Mouse (Mus musculus) lung, embryonic 14.5 days (tissue): ENCODE results near the gene Mrpl53. TPM values are rescaled to one million over a fixed set of nuclear protein-coding genes. Genes with fewer than 3 reads are reported as not detected.

Experiments
- ATAC-seq: fragments of 200-750 bp; cut with Nextera tagmentation; 2 replicates; pipeline ENCODE4 v1.8.0; 2017; ENCODE audit warnings: mild to moderate bottlenecking, moderate TSS enrichment, moderate library complexity; ENCODE audit not compliant: insufficient read depth
- DNase-seq: peaks from one replicate; pipeline ENCODE4 v3.0.0-alpha.2; 2015
- H3K27ac ChIP-seq: fragments of 300-500 bp; sonication (generic); 2 replicates; pipeline ENCODE4 v1.5.1; 2014; ENCODE audit warnings: low read depth, mild to moderate bottlenecking, moderate library complexity
- H3K27me3 ChIP-seq: fragments of 300-500 bp; sonication (generic); 2 replicates; pipeline ENCODE4 v1.6.1; 2014; ENCODE audit warnings: low read length, control low read depth; ENCODE audit not compliant: insufficient read depth
- H3K36me3 ChIP-seq: fragments of 300-500 bp; sonication (generic); 2 replicates; pipeline ENCODE4 v1.6.1; 2014; ENCODE audit warnings: control low read depth; ENCODE audit not compliant: insufficient read depth
- H3K4me1 ChIP-seq: fragments of 300-500 bp; sonication (generic); 2 replicates; pipeline ENCODE4 v1.6.1; 2014; ENCODE audit warnings: antibody characterized with exemption, control low read depth; ENCODE audit not compliant: insufficient read depth
- H3K4me2 ChIP-seq: fragments of 300-500 bp; sonication (generic); 2 replicates; pipeline ENCODE4 v1.6.1; 2014; ENCODE audit warnings: mild to moderate bottlenecking
- H3K4me3 ChIP-seq: fragments of 300-500 bp; sonication (generic); 2 replicates; pipeline ENCODE4 v1.5.1; 2014; ENCODE audit warnings: low read depth, low read length
- H3K9ac ChIP-seq: fragments of 300-500 bp; sonication (generic); 2 replicates; pipeline ENCODE4 v1.6.1; 2014
- H3K9me3 ChIP-seq: fragments of 300-500 bp; sonication (generic); 2 replicates; pipeline ENCODE4 v1.6.1; 2016; ENCODE audit warnings: low read depth, low read length, control low read depth
- CTCF ChIP-seq: IDR thresholded peaks from 2 replicates; pipeline ENCODE4 v1.5.1; 2016; ENCODE audit warnings: antibody characterized with exemption, low read depth
- WGBS: fragments of 180-500 bp; shearing (Covaris S2); extraction: QIAGEN DNeasy Blood & Tissue Kit; methylation state at CpG from one replicate; pipeline ENCODE4 v1.1.7; 2014; 5-methylcytosine and 5-hydroxymethylcytosine counted together
- polyA plus RNA-seq: library from polyadenylated mRNA; unstranded; fragments of >200 nt; fragmentation: Nextera tagmentation; extraction: Ambion mirVana; gene quantifications from 2 replicates; pipeline ENCODE4 v1.2.1, GENCODE M21; 2014

Mrpl53 gene
- polyA plus RNA-seq: 134 TPM in 2 replicates

DNA sequence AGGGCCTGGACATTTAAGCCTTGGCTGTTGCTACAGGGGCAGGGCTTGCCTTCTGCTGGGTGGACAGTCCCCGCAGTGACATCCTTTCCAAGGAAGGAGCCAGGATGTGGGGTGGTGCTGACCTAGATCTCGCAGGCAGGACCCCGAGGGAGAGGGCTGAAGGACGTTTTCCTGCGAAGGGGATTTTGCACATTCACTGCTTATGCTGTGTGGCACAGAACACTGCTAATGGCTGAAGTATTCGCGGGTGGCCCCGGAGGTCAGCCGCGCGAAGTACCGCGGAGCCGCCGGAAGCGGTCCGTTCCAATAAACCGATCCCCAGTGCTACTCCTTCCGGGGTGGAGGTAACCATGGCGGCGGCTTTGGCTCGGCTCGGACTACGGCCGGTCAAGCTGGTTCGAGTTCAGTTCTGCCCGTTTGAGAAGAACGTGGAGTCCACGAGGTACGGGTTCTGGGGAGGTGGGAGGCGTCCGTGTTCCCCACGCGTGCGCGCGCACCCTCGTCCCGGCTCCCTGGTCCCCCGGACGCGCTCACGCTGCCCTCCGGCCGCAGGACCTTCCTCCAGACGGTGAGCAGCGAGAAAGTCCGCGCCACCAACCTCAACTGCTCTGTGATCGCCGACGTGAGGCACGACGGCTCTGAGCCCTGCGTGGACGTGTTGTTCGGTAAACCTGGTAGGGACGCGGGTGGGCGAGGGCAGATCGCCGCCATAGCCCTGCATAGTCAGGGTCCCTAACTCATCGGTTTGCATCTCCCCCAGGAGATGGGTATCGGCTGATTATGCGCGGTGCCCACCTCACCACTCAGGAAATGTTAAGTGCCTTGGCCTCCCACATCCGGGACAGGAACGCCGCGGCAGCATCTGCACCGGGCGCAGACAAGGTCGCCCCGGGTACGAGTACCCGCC, at the start of gene Mrpl53:
Gene Mrpl53 (plus strand): TSS at position 279 of the 907 bp plus-strand sequence.
- ATAC-seq (peak; percentile 89), DNase-seq (peak; percentile 90)
- under 1% methylated on average over 76 of the region's 76 CpGs for WGBS
- TF ChIP-seq CTCF: no peak
- 0 out of 2 replicates have a peak, but pooled peaks cover 6% of the 10 kb centered on the region for H3K4me1 ChIP-seq
- no peaks in the 10 kb centered on the region for H3K9me3 ChIP-seq
- no peaks in the 10 kb centered on the region for H3K27me3 ChIP-seq
- H3K27ac ChIP-seq: peak within 1 kb of the TSS; percentile 85
- H3K4me3 ChIP-seq: peak within 1 kb of the TSS; percentile 73
- peaks cover 16% of the 10 kb centered on the region; the same call in 1 of the 2 replicates for H3K36me3 ChIP-seq
- peak within 1 kb of the TSS; percentile 85 for H3K4me2 ChIP-seq
- peak within 1 kb of the TSS; percentile 88 for H3K9ac ChIP-seq

- H3K27ac ChIP-seq: no peak overlapping the region
- H3K4me1 ChIP-seq: no peaks in the 10 kb centered on the region
- H3K4me3 ChIP-seq: no peak overlapping the region
- no peaks in the 10 kb centered on the region for H3K36me3 ChIP-seq
- H3K9ac ChIP-seq: no peak overlapping the region
- DNase-seq: no peak
- no peaks in the 10 kb centered on the region for H3K9me3 ChIP-seq
- WGBS: 27% methylated on average over 8 of the region's 8 CpGs
- no peak for TF ChIP-seq CTCF
- peaks cover 97% of the 10 kb centered on the region for H3K27me3 ChIP-seq
- no peak for ATAC-seq
- H3K4me2 ChIP-seq: no peak overlapping the region
These were observed 42.8 kb upstream of the Mrpl53 start for GRCm38 (mm10) chr6:83065995-83066394.

DNA sequence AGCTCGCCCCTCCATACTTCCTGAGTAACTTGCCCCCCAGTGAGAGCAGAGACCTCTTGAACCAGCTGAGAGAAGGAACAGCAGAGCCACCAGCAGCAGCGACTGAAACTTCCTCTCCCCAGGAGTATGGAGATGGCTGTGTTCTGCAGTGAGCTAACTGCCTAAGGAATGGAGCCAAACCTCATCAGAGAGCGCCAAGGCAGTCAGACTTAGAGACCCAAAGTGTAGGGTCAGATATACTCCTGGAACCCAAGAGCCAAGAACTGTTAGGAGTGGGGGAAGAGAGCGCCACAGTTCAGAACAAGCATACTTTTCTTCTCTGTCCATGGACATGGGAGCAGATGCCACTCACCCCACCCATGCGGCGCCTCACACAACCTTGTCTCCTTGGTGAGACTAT, 42.4 kb upstream of the Mrpl53 start:
- Histone ChIP-seq H3K27ac (no peak overlapping the region), H3K4me1 (no peaks in the 10 kb centered on the region), H3K27me3 (peaks cover 97% of the 10 kb centered on the region), H3K4me2 (no peak overlapping the region), H3K4me3 (no peak overlapping the region), H3K9me3 (no peaks in the 10 kb centered on the region), H3K9ac (no peak overlapping the region), H3K36me3 (no peaks in the 10 kb centered on the region)
- ATAC-seq (no peak), DNase-seq (no peak)
- no peak for TF ChIP-seq CTCF
- 23% methylated on average over 6 of the region's 6 CpGs for WGBS

DNA sequence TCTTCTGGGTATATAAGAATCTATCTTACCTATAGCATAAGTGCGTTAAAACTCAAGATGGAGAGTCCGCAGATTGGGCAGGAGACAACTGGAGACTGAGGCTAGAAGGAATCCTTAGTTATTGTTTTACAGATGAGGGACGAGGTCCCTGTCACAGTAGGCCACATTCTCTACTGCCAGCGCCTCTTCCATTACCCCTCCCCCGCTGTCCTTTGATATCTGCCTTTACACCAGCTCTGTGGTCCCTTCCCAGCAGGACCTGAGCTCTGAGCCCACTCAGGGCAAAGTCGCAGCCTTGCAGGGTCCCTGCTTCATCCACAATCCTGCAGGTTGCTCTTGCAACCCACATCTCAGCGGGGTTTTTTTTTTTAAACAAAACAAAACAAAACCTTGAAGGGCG, 40.6 kb upstream of the Mrpl53 start:
- Histone ChIP-seq H3K9ac (no peak overlapping the region), H3K4me2 (no peak overlapping the region), H3K27ac (no peak overlapping the region), H3K36me3 (no peaks in the 10 kb centered on the region), H3K9me3 (no peaks in the 10 kb centered on the region), H3K4me3 (peak overlapping the region; percentile 27; the same call in 1 of the 2 replicates), H3K4me1 (no peaks in the 10 kb centered on the region), H3K27me3 (peaks cover 96% of the 10 kb centered on the region)
- DNase-seq (no peak), ATAC-seq (no peak)
- no peak for TF ChIP-seq CTCF
- 3% methylated on average over 8 of the region's 8 CpGs for WGBS

GRCm38 (mm10) chr6:83068706-83069487, 39.9 kb upstream of the Mrpl53 start:
- H3K4me3 ChIP-seq: peak overlapping the region; percentile 27
- TF ChIP-seq CTCF: no peak
- no peak overlapping the region for H3K9ac ChIP-seq
- peak overlapping the region; percentile 50 for H3K4me2 ChIP-seq
- H3K27ac ChIP-seq: no peak overlapping the region
- H3K27me3 ChIP-seq: peaks cover 95% of the 10 kb centered on the region
- no peaks in the 10 kb centered on the region for H3K4me1 ChIP-seq
- ATAC-seq (no peak), DNase-seq (no peak)
- H3K36me3 ChIP-seq: no peaks in the 10 kb centered on the region
- under 1% methylated on average over 81 of the region's 81 CpGs for WGBS
- H3K9me3 ChIP-seq: no peaks in the 10 kb centered on the region

DNA sequence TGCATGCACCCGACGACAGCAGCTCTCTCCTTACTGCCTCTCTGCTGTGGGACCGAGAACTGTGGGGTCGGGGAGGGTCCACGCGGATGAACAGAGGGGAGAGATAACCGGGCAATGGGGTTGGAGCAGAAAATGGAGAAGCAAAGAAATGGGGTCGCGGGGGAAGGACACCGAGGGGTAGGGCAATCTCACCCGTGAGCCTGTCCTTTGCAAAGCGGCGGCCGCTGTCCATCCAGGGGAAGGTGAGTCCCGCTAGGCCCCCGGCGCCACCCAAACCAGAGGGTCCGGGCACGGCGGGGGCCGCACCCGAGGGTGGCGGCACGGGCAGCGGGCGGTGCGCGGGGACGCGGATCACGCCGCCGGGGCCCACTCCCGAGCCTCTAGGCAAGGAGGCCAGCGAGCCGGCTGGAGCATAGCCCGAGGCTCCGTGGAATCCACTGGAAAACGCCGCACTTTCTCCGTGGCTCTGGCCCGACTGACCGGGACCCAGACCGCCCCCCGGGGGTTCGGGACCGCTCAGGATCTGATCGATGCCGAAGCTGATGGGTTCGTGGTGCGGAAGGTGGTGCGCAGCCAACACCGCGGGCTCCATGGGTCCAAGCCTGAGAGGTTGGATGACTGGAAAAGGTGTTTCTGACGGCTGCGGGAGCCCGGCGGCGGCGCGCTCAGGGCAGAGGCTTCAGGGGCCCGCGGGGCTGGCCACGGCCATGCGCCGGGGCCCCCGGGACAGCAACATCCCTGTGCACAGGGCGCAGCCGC, 39.2 kb upstream of the Mrpl53 start:
- Histone ChIP-seq H3K4me3 (peak overlapping the region; percentile 27; the same call in 1 of the 2 replicates), H3K27me3 (peaks cover 95% of the 10 kb centered on the region), H3K36me3 (no peaks in the 10 kb centered on the region), H3K4me1 (no peaks in the 10 kb centered on the region), H3K9me3 (no peaks in the 10 kb centered on the region), H3K27ac (no peak overlapping the region), H3K9ac (no peak overlapping the region), H3K4me2 (peak overlapping the region; percentile 36)
- DNase-seq (no peak), ATAC-seq (0 out of 2 replicates have a peak, but pooled peaks have one; percentile 3)
- no peak for TF ChIP-seq CTCF
- WGBS: 2% methylated on average over 68 of the region's 69 CpGs

DNA sequence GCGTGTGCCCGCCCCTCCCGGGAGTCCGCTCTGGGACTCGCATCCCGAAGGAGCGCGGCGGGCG, 38.8 kb upstream of the Mrpl53 start, which contains the start of gene Tlx2:
Gene Tlx2 (minus strand): TSS at position 47 of the 64 bp plus-strand sequence.
- Histone ChIP-seq H3K9ac (no peak within 1 kb of the TSS), H3K9me3 (no peaks in the 10 kb centered on the region), H3K27me3 (peaks cover 95% of the 10 kb centered on the region), H3K4me3 (peak within 1 kb of the TSS; percentile 27; the same call in 1 of the 2 replicates), H3K4me1 (no peaks in the 10 kb centered on the region), H3K4me2 (peak within 1 kb of the TSS; percentile 50), H3K36me3 (no peaks in the 10 kb centered on the region), H3K27ac (no peak within 1 kb of the TSS)
- DNase-seq (no peak), ATAC-seq (0 out of 2 replicates have a peak, but pooled peaks have one; percentile 2)
- WGBS: 4% methylated on average over 10 of the region's 10 CpGs
- TF ChIP-seq CTCF: no peak
